Mouse (Mus musculus) G1E (cell line): ENCODE measurements at regions not wholly inside any gene's neighbourhood (a gene's known extent, or its start where the extent isn't known, plus 50 kb on each side); places are given as distances from the start of the nearest gene placed in this dataset.

Experiments used
- CTCF ChIP-seq: IDR thresholded peaks from 2 replicates; pipeline ENCODE4 v1.5.1; 2012; ENCODE audit warnings: low read depth, low read length, inconsistent platforms, mixed read lengths
- GATA1 ChIP-seq: IDR thresholded peaks from 2 replicates; pipeline ENCODE4 v1.6.1; 2012; ENCODE audit warnings: borderline replicate concordance, low read length, inconsistent platforms, mixed read lengths
- GATA2 ChIP-seq: IDR thresholded peaks from 2 replicates; pipeline ENCODE4 v1.6.1; 2012; ENCODE audit warnings: low read depth, low read length, inconsistent platforms, borderline replicate concordance
- POLR2AphosphoS5 ChIP-seq: IDR thresholded peaks from 2 replicates; pipeline ENCODE4 v1.6.1; 2012; ENCODE audit warnings: low read depth, low read length, inconsistent platforms; ENCODE audit not compliant: insufficient replicate concordance
- TAL1 ChIP-seq: conservative IDR thresholded peaks from 2 replicates; pipeline ENCODE4 v1.6.1; 2012; ENCODE audit warnings: low read depth, low read length, inconsistent platforms, mixed read lengths

DNA sequence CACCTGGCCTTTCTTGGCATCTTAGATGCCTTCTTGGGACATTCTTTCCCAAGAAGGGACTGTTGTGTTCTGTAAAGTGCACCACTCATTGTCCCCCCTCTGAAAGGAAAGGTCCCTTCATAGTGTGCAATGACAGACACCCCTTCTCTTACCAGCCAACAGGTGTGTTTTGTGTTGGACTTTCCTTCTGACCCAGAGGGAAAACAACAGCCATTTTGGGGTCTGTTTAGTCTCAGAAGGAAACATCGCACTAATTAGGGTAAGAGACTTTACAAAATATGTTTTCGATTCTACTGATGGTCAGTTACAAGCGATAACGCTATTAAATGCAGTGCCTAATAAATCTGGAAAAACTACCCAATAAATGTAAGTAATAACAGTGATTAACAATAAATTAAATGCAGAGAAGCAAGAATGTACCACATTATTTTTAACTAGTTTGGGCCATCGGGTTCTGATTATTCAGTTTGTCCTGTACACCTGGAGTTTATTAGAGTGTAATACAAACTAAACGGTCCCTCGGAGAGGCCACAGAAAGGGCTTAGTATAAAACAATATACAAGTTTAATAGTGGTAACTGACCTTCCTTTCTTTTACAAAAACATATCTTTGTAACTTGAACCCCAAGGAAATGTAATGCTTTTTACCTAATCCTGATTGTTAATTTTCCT lies 200.4 kb upstream of the Habp2 start:
- no peak for TF ChIP-seq CTCF
- TF ChIP-seq GATA1, result no peak
- TF ChIP-seq TAL1, result no peak
- TF ChIP-seq POLR2AphosphoS5, result no peak
- no peak for TF ChIP-seq GATA2
